Mouse (Mus musculus) frontal cortex, adult 2 months (tissue): ENCODE data around the gene Nox1. TPM values are rescaled to one million over a fixed set of nuclear protein-coding genes. Genes with fewer than 3 reads are reported as not detected.
"Not testable (repeated sequence)": the region's sequence is repeated elsewhere in the genome, so short reads cannot be mapped to it uniquely, and the experiment has no call there.

ENCODE experiments used
- DNase-seq, 2 experiments: peaks; one replicate each; pipeline ENCODE4 v3.0.0; 2022; ENCODE audit warnings: low spot score in 1 of 2; ENCODE audit errors: extremely low spot score in 1 of 2
- polyA plus RNA-seq: library from polyadenylated mRNA; depleted of rRNA; stranded (reverse); fragments of >200 nt; gene quantifications from 2 replicates; pipeline ENCODE4 v1.2.3, GENCODE M21; 2012; rRNA removed

Gene Nox1
- polyA plus RNA-seq = 0.16 and 0.29 TPM in 2 replicates

- no peak for DNase-seq
Observed at GRCm38 (mm10) chrX:134221856-134222255, at the start of gene Nox1. Nox1 (minus strand) TSS chrX:134221956.

GRCm38 (mm10) chrX:134262129-134262528, 40.4 kb upstream of the Nox1 start:
- DNase-seq = no peak

GRCm38 (mm10) chrX:134261191-134261590, 39.4 kb upstream of the Nox1 start:
- DNase-seq = no peak

- DNase-seq = no peak
Observed at GRCm38 (mm10) chrX:134248202-134248601, 26.4 kb upstream of the Nox1 start.

GRCm38 (mm10) chrX:134245946-134246345, 24.2 kb upstream of the Nox1 start:
- no peak for DNase-seq

- no peak for DNase-seq
Observed at GRCm38 (mm10) chrX:134238266-134238665, 16.5 kb upstream of the Nox1 start.

- no peak for DNase-seq
Observed at GRCm38 (mm10) chrX:134233048-134233447, 11.3 kb upstream of the Nox1 start.

- DNase-seq = no peak
Observed at GRCm38 (mm10) chrX:134220618-134221017, 1.1 kb downstream of the Nox1 start.

GRCm38 (mm10) chrX:134218161-134218560, 3.6 kb downstream of the Nox1 start:
- no peak for DNase-seq

GRCm38 (mm10) chrX:134211151-134211642, 10.6 kb downstream of the Nox1 start:
- DNase-seq = no peak

- no peak for DNase-seq
Observed at GRCm38 (mm10) chrX:134208491-134208890, 13.3 kb downstream of the Nox1 start.

GRCm38 (mm10) chrX:134187201-134187600, 34.6 kb downstream of the Nox1 start, which contains the start of gene Arl13a:
Arl13a (plus strand) TSS chrX:134187501.
- DNase-seq = not testable (repeated sequence)

GRCm38 (mm10) chrX:134174699-134175098, 47.1 kb downstream of the Nox1 start:
- DNase-seq = no peak

GRCm38 (mm10) chrX:134170584-134170983, 51.2 kb downstream of the Nox1 start:
- DNase-seq = no peak

GRCm38 (mm10) chrX:134163484-134163883, 58.3 kb downstream of the Nox1 start:
- DNase-seq = no peak

GRCm38 (mm10) chrX:134162826-134163225, 58.9 kb downstream of the Nox1 start:
- peak in 1 of 2 experiments; percentile 47 for DNase-seq

GRCm38 (mm10) chrX:134162043-134162720, 59.6 kb downstream of the Nox1 start, which contains the start of gene Xkrx:
Xkrx (minus strand) TSS chrX:134162076.
- DNase-seq = no peak

- DNase-seq = no peak
Observed at GRCm38 (mm10) chrX:134160442-134160841, 61.3 kb downstream of the Nox1 start.

GRCm38 (mm10) chrX:134158151-134158550, 63.6 kb downstream of the Nox1 start:
- DNase-seq = no peak

- no peak for DNase-seq
Observed at GRCm38 (mm10) chrX:134141986-134142385, 79.8 kb downstream of the Nox1 start.

- DNase-seq = peak in 1 of 2 experiments; percentile 9
Observed at GRCm38 (mm10) chrX:134141551-134141950, 80.2 kb downstream of the Nox1 start.

GRCm38 (mm10) chrX:134140024-134140423, 81.7 kb downstream of the Nox1 start:
- DNase-seq = no peak
